Mouse (Mus musculus) liver, postnatal 0 days (tissue): ENCODE data around the gene Prkab2.

ENCODE experiments used
- CTCF ChIP-seq: sonication (generic); IDR thresholded peaks from 2 replicates; pipeline ENCODE4 v1.5.1; 2016; ENCODE audit warnings: antibody characterized with exemption, low read depth
- EP300 ChIP-seq: IDR thresholded peaks from 2 replicates; pipeline ENCODE4 v1.6.1; 2016; ENCODE audit warnings: antibody characterized with exemption, low read depth, mild to moderate bottlenecking

DNA sequence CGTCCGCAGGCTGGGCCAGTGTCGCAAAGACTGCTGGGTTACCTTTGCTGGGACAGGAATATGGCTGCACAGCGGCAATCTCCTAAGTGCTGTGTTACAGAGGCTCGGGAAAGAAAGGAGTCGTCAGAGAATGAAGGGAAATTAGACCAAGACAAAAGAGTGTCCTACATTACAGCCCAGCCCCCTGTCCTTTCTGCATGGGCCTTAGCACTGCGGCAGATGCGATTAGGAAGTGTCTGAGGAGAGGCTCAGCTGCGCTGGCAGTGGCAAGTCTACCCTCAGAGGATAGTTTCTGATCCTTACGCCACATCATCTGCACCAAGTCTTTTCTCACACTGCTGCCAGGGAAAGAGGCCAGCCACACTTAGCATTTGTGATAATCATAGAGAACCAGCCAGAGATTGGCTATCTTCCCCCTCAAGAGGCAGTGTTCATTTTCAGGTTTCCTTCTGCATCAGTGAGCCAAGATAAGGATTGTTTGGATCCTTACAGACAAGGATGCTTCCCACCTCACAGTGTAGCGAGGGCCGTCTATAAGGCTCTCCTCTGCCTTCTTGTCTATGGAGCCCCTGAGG is 33.5 kb downstream of the Prkab2 start:
- TF ChIP-seq CTCF: no peak
- TF ChIP-seq EP300: no peak
